ENCODE assay signal across 16 mouse cellular contexts in the genomic region with DNA sequence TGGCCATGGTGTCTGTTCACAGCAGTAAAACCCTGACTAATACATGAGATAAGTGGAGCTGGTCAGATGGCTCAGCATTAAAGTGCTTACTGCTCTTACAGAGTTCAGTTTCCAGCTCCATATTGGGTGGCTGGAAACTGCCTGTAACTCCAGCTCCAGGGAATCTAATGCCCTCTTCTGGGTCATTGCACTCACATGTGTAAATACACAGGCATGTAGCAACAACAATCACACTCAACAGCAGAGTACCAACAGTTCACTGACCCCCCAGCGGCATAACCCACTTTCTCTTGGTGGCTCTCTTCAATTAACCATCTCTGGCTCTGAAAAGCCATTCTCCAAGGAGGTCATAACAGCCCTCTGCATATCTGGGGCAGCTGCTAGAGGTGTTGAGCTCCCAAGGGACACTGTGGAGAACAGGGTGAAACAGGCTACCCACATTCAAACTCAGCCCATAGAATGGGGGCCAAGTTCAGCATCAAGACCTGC.
"Had no signal": no experiment of that assay in that cellular context is flagged by ENCODE, and none has a peak within 500 bp of the region (broad histone marks: within the 10 kb centered on the region; RNA-seq: fewer than 3 reads in every experiment).

No protein-coding gene starts in this region.

- H3K27ac ChIP-seq: neural tube, embryonic 12.5 days; neural tube, embryonic 13.5 days; neural tube, embryonic 15.5 days; stomach, embryonic 15.5 days; stomach, postnatal 0 days had no signal

- H3K4me1 ChIP-seq: neural tube, embryonic 12.5 days; neural tube, embryonic 13.5 days; neural tube, embryonic 15.5 days; stomach, embryonic 15.5 days had no signal

- H3K9ac ChIP-seq: neural tube, embryonic 12.5 days; neural tube, embryonic 13.5 days; neural tube, embryonic 15.5 days; stomach, embryonic 15.5 days had no signal

- H3K27me3 ChIP-seq: neural tube, embryonic 12.5 days; neural tube, embryonic 13.5 days; neural tube, embryonic 15.5 days; stomach, embryonic 15.5 days had no signal

- H3K36me3 ChIP-seq: neural tube, embryonic 12.5 days; neural tube, embryonic 13.5 days; neural tube, embryonic 15.5 days; stomach, embryonic 15.5 days had no signal

- DNase-seq: right cerebral cortex, adult 18-20 months; right cerebral cortex, postnatal 14 days; right cerebral cortex, postnatal 25 days; right cerebral cortex, postnatal 4 days; spleen, adult 18-20 months; thymus, adult 18-20 months; thymus, adult 2 months; thymus, postnatal 14 days; thymus, postnatal 25 days; thymus, postnatal 36 days; thymus, postnatal 4 days had no signal

- H3K4me3 ChIP-seq: neural tube, embryonic 12.5 days; neural tube, embryonic 13.5 days; neural tube, embryonic 15.5 days; stomach, embryonic 15.5 days had no signal

- H3K4me2 ChIP-seq: neural tube, embryonic 12.5 days; neural tube, embryonic 13.5 days; neural tube, embryonic 15.5 days; stomach, embryonic 15.5 days had no signal

- H3K9me3 ChIP-seq: neural tube, embryonic 12.5 days; neural tube, embryonic 13.5 days; neural tube, embryonic 15.5 days; stomach, embryonic 15.5 days had no signal
